Comparison of ENCODE assay signal across 8 mouse cellular contexts in the genomic region with DNA sequence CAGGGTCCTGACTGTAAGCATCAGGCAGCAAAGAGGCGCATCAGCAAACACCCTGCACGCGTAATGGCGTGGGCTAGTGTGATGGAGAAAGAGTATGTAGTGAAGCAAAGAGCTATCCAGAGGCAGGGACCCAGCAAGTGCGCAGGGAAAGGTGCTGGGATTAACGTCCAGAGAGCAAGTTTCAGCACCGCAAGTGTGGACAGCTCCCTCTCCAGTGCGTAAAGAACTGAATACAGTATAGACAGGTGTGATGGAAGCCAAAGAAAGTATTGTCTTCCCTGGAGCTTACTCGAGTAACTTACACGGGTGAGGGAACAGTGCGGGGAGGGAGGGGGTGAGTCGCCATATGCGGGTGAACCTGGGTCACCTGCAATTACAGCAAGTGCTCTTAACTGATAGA.
DNase-seq lines count a peak whose midpoint lies in the region; ATAC-seq and TF ChIP-seq lines count a peak whose summit lies in the region.

No protein-coding gene starts in this region.

- 38% methylated on average over 13 of the region's 13 CpGs for WGBS in embryonic facial prominence, embryonic 10.5 days
- WGBS in lung, embryonic 14.5 days = 29% methylated on average over 13 of the region's 13 CpGs
- WGBS in intestine, embryonic 15.5 days = 40% methylated on average over 13 of the region's 13 CpGs

- TF ChIP-seq CTCF in lung, embryonic 14.5 days (IDR thresholded peaks at IDR 0.05; ENCODE audit: low read depth) = no peak
- TF ChIP-seq CTCF in layer of hippocampus, adult 2 months (conservative IDR thresholded peaks at IDR 0.05) = no peak

- H3K4me3 ChIP-seq in embryonic facial prominence, embryonic 10.5 days = no peak overlapping the region
- no peak overlapping the region for H3K4me3 ChIP-seq in lung, embryonic 14.5 days (ENCODE audit: low read depth, low read length)
- H3K4me3 ChIP-seq in intestine, embryonic 15.5 days (replicated peaks) = no peak overlapping the region
- H3K4me3 ChIP-seq in layer of hippocampus, adult 2 months = no peak overlapping the region

- 0 out of 2 replicates have a peak, but pooled peaks cover 4% of the 10 kb centered on the region for H3K4me1 ChIP-seq in embryonic facial prominence, embryonic 10.5 days
- no peaks in the 10 kb centered on the region for H3K4me1 ChIP-seq in lung, embryonic 14.5 days (ENCODE audit: insufficient read depth)
- H3K4me1 ChIP-seq in intestine, embryonic 15.5 days (replicated peaks) = no peaks in the 10 kb centered on the region

- no peaks in the 10 kb centered on the region for H3K36me3 ChIP-seq in embryonic facial prominence, embryonic 10.5 days (replicated peaks)
- H3K36me3 ChIP-seq in lung, embryonic 14.5 days (ENCODE audit: insufficient read depth) = no peaks in the 10 kb centered on the region
- H3K36me3 ChIP-seq in intestine, embryonic 15.5 days = no peaks in the 10 kb centered on the region

- peak; percentile 2 for DNase-seq in thymus, postnatal 25 days
- no peak for DNase-seq in thymus, adult 18-20 months
- peak; percentile 75 for DNase-seq in embryonic facial prominence, embryonic 10.5 days (ENCODE audit: low spot score)
- peak; percentile 90 for DNase-seq in lung, embryonic 14.5 days
- DNase-seq in testis, postnatal 14 days (ENCODE audit: low spot score) = peak; percentile 9
- DNase-seq in cerebellum, postnatal 4 days (ENCODE audit: low spot score in 2 of 2) = no peak
- no peak for DNase-seq in layer of hippocampus, adult 2 months (ENCODE audit: low spot score in 2 of 2)

- H3K9ac ChIP-seq in lung, embryonic 14.5 days = no peak overlapping the region
- no peak overlapping the region for H3K9ac ChIP-seq in intestine, embryonic 15.5 days

- H3K27ac ChIP-seq in embryonic facial prominence, embryonic 10.5 days (replicated peaks) = no peak overlapping the region
- no peak overlapping the region for H3K27ac ChIP-seq in lung, embryonic 14.5 days (ENCODE audit: low read depth)
- no peak overlapping the region for H3K27ac ChIP-seq in intestine, embryonic 15.5 days
- H3K27ac ChIP-seq in layer of hippocampus, adult 2 months = no peak overlapping the region

- ATAC-seq in lung, embryonic 14.5 days (ENCODE audit: insufficient read depth) = no peak
- ATAC-seq in intestine, embryonic 15.5 days = no peak

- no peaks in the 10 kb centered on the region for H3K27me3 ChIP-seq in embryonic facial prominence, embryonic 10.5 days (replicated peaks; ENCODE audit: low read depth, poor library complexity, severe bottlenecking)
- no peaks in the 10 kb centered on the region for H3K27me3 ChIP-seq in lung, embryonic 14.5 days (ENCODE audit: insufficient read depth, low read length)
- no peaks in the 10 kb centered on the region for H3K27me3 ChIP-seq in intestine, embryonic 15.5 days (replicated peaks)

- H3K4me2 ChIP-seq in lung, embryonic 14.5 days = no peak overlapping the region
- H3K4me2 ChIP-seq in intestine, embryonic 15.5 days (replicated peaks) = no peak overlapping the region

- no peaks in the 10 kb centered on the region for H3K9me3 ChIP-seq in embryonic facial prominence, embryonic 10.5 days
- H3K9me3 ChIP-seq in lung, embryonic 14.5 days (ENCODE audit: low read depth, low read length) = no peaks in the 10 kb centered on the region
- no peaks in the 10 kb centered on the region for H3K9me3 ChIP-seq in intestine, embryonic 15.5 days

Comparison
In these comparisons a context has a peak if more than half of its experiments do, and no peak if none do; other contexts are left out.
1. DNase-seq: peak in thymus, postnatal 25 days (single experiment), embryonic facial prominence, embryonic 10.5 days (single experiment), lung, embryonic 14.5 days (single experiment) and testis, postnatal 14 days (single experiment); none in thymus, adult 18-20 months (0 of 2), cerebellum, postnatal 4 days (0 of 2) and layer of hippocampus, adult 2 months (0 of 2).